Comparison of ENCODE assay signal across 10 mouse cellular contexts in genomic region chr19:6286434-6287401, GRCm38 (mm10). TPM values are rescaled to one million over a fixed set of nuclear protein-coding genes. Genes with fewer than 3 reads are reported as not detected.
DNase-seq lines count a peak whose midpoint lies in the region; ATAC-seq and TF ChIP-seq lines count a peak whose summit lies in the region.
"Had no signal": no experiment of that assay in that cellular context is flagged by ENCODE, and none has a peak within 500 bp of the region (broad histone marks: within the 10 kb centered on the region; RNA-seq: fewer than 3 reads in every experiment).

No protein-coding gene starts in this region.

- H3K27ac ChIP-seq in hindbrain, postnatal 0 days: no peak overlapping the region; the same call in none of the 2 replicates
- H3K27ac ChIP-seq: neural tube, embryonic 12.5 days had no signal

- peaks cover 15% of the 10 kb centered on the region for H3K36me3 ChIP-seq in hindbrain, postnatal 0 days (ENCODE audit: insufficient read depth, low read length)

- WGBS in hindbrain, postnatal 0 days: 73% methylated on average over 19 of the region's 19 CpGs

- H3K4me1 ChIP-seq in hindbrain, postnatal 0 days (ENCODE audit: insufficient read depth, low read length): no peaks in the 10 kb centered on the region; the same call in 1 of the 2 replicates

- no peak overlapping the region for H3K4me3 ChIP-seq in hindbrain, postnatal 0 days (ENCODE audit: low read length)
- H3K4me3 ChIP-seq: neural tube, embryonic 12.5 days had no signal

- DNase-seq in frontal cortex, postnatal 25 days (ENCODE audit: low spot score in 2 of 2): no peak
- peak; percentile 25 for DNase-seq in thymus, postnatal 14 days
- no peak for DNase-seq in thymus, postnatal 0 days (ENCODE audit: low spot score)
- DNase-seq in hindbrain, postnatal 0 days (ENCODE audit: low spot score): peak; percentile 33
- no peak for DNase-seq in embryo, embryonic 10.5 days (ENCODE audit: low spot score)
- no peak for DNase-seq in right cerebral cortex, postnatal 36 days (ENCODE audit: low spot score in 2 of 2)

- ATAC-seq in frontal cortex, adult (ENCODE audit: low TSS enrichment): peak; percentile 73; the same call in 1 of the 2 replicates
- ATAC-seq in hindbrain, postnatal 0 days: 0 out of 2 replicates have a peak, but pooled peaks have one; percentile 28
- no peak for ATAC-seq in inflammation-experienced regulatory T-cells, adult 6 months
- ATAC-seq: CD4-positive, CD25-positive, alpha-beta regulatory T cell, adult 4 months had no signal

- peak overlapping the region; percentile 21; the same call in 1 of the 2 replicates for H3K9ac ChIP-seq in hindbrain, postnatal 0 days (replicated peaks; ENCODE audit: low read length)
- H3K9ac ChIP-seq: neural tube, embryonic 12.5 days had no signal

- TF ChIP-seq CTCF in hindbrain, postnatal 0 days (IDR thresholded peaks at IDR 0.05; ENCODE audit: low read depth): no peak

- H3K4me2 ChIP-seq in hindbrain, postnatal 0 days (ENCODE audit: low read depth, low read length): no peak overlapping the region
- H3K4me2 ChIP-seq: neural tube, embryonic 12.5 days had no signal

- no peaks in the 10 kb centered on the region for H3K27me3 ChIP-seq in hindbrain, postnatal 0 days (ENCODE audit: insufficient read depth, low read length)
- H3K27me3 ChIP-seq: neural tube, embryonic 12.5 days had no signal

- H3K9me3 ChIP-seq in hindbrain, postnatal 0 days (ENCODE audit: low read length): no peaks in the 10 kb centered on the region
- H3K9me3 ChIP-seq: neural tube, embryonic 12.5 days had no signal

RNA-seq across cellular contexts. Expression of gene Ehd1, which starts 10.2 kb away (rescaled TPM):
- 29.5 and 29.9 TPM in 2 replicates for polyA plus RNA-seq in thymus, postnatal 0 days (2015; fragmentation: Nextera tagmentation; extraction: Ambion mirVana)
- 127 and 135 TPM in 2 replicates for total RNA-seq in hindbrain, postnatal 0 days (2014; rRNA removed)
- polyA plus RNA-seq in hindbrain, postnatal 0 days (2015; fragmentation: Nextera tagmentation; extraction: Ambion mirVana): 76.5 and 77.5 TPM in 2 replicates
- polyA plus RNA-seq in inflammation-experienced regulatory T-cells, adult 6 months (2017; shearing (Covaris generic)): 10 to 100 TPM; 10.8 to 36.2 (median 11.4) TPM

RNA-seq across cellular contexts. Expression of gene Cdc42bpg, which starts 19.5 kb away (rescaled TPM):
- 0.37 and 0.52 TPM in 2 replicates for polyA plus RNA-seq in thymus, postnatal 0 days (2015; fragmentation: Nextera tagmentation; extraction: Ambion mirVana)
- total RNA-seq in hindbrain, postnatal 0 days (2014; rRNA removed): 3.1 and 6.0 TPM in 2 replicates
- 0.29 and 0.33 TPM in 2 replicates for polyA plus RNA-seq in hindbrain, postnatal 0 days (2015; fragmentation: Nextera tagmentation; extraction: Ambion mirVana)
- under 1 TPM; 0.15 to 0.36 (median 0.26) TPM for polyA plus RNA-seq in inflammation-experienced regulatory T-cells, adult 6 months (2017; shearing (Covaris generic))

RNA-seq across cellular contexts. Expression of gene Atg2a, which starts 45.2 kb away (rescaled TPM):
- 5.6 and 6.5 TPM in 2 replicates for polyA plus RNA-seq in thymus, postnatal 0 days (2015; fragmentation: Nextera tagmentation; extraction: Ambion mirVana)
- 38.7 and 43.4 TPM in 2 replicates for total RNA-seq in hindbrain, postnatal 0 days (2014; rRNA removed)
- 7.6 and 8.9 TPM in 2 replicates for polyA plus RNA-seq in hindbrain, postnatal 0 days (2015; fragmentation: Nextera tagmentation; extraction: Ambion mirVana)
- 10 to 100 TPM in 2 of 3 experiments, 1 to 10 TPM in 1; 8.1 to 12.6 (median 11.5) TPM for polyA plus RNA-seq in inflammation-experienced regulatory T-cells, adult 6 months (2017; shearing (Covaris generic))

RNA-seq across cellular contexts. Expression of gene Men1, which starts 48.1 kb away (rescaled TPM):
- 54.0 and 54.2 TPM in 2 replicates for polyA plus RNA-seq in thymus, postnatal 0 days (2015; fragmentation: Nextera tagmentation; extraction: Ambion mirVana)
- 69.6 and 93.4 TPM in 2 replicates for total RNA-seq in hindbrain, postnatal 0 days (2014; rRNA removed)
- polyA plus RNA-seq in hindbrain, postnatal 0 days (2015; fragmentation: Nextera tagmentation; extraction: Ambion mirVana): 57.8 and 59.5 TPM in 2 replicates
- polyA plus RNA-seq in inflammation-experienced regulatory T-cells, adult 6 months (2017; shearing (Covaris generic)): 10 to 100 TPM; 15.8 to 18.7 (median 16.3) TPM

RNA-seq across cellular contexts. Expression of gene Ppp2r5b, which starts 51.0 kb away (rescaled TPM):
- polyA plus RNA-seq in thymus, postnatal 0 days (2015; fragmentation: Nextera tagmentation; extraction: Ambion mirVana): 8.9 TPM in 2 replicates
- total RNA-seq in hindbrain, postnatal 0 days (2014; rRNA removed): 272 and 321 TPM in 2 replicates
- 149 and 160 TPM in 2 replicates for polyA plus RNA-seq in hindbrain, postnatal 0 days (2015; fragmentation: Nextera tagmentation; extraction: Ambion mirVana)
- polyA plus RNA-seq in inflammation-experienced regulatory T-cells, adult 6 months (2017; shearing (Covaris generic)): 1 to 10 TPM; 1.7 to 3.3 (median 2.2) TPM

Comparison
In these comparisons a context has a peak if more than half of its experiments do, and no peak if none do; other contexts are left out.
1. DNase-seq: peak in thymus, postnatal 14 days (single experiment) and hindbrain, postnatal 0 days (single experiment); none in frontal cortex, postnatal 25 days (0 of 2), thymus, postnatal 0 days (single experiment), embryo, embryonic 10.5 days (single experiment) and right cerebral cortex, postnatal 36 days (0 of 2).